Mouse (Mus musculus) kidney, adult 2 months (tissue): ENCODE data around the gene Jag2. TPM values are rescaled to one million over a fixed set of nuclear protein-coding genes. Genes with fewer than 3 reads are reported as not detected.

ENCODE experiments used
- DNase-seq: peaks from one replicate; pipeline ENCODE4 v3.0.0; 2021
- H3K27ac ChIP-seq: fragments of 200-500 bp; 2 replicates; pipeline ENCODE4 v1.5.1; 2012; ENCODE audit warnings: low read depth, low read length, control low read depth, inconsistent platforms; ENCODE audit not compliant: insufficient read depth
- H3K27me3 ChIP-seq: fragments of 200-500 bp; replicated peaks from 2 replicates; pipeline ENCODE4 v1.6.1; 2012; ENCODE audit warnings: mild to moderate bottlenecking, moderate library complexity, low read length, inconsistent platforms; ENCODE audit not compliant: control insufficient read depth, insufficient read depth
- H3K36me3 ChIP-seq: fragments of 200-500 bp; 2 replicates; pipeline ENCODE4 v1.6.1; 2012; ENCODE audit warnings: mild to moderate bottlenecking, moderate library complexity, low read length, inconsistent platforms; ENCODE audit not compliant: control insufficient read depth, insufficient read depth
- H3K4me1 ChIP-seq: fragments of 200-500 bp; 2 replicates; pipeline ENCODE4 v1.6.1; 2011; ENCODE audit warnings: low read length; ENCODE audit not compliant: control insufficient read depth, insufficient read depth
- H3K4me3 ChIP-seq: fragments of 200-500 bp; 2 replicates; pipeline ENCODE4 v1.5.1; 2011; ENCODE audit warnings: mild to moderate bottlenecking, low read depth, low read length, control low read depth; ENCODE audit not compliant: insufficient read depth
- CTCF ChIP-seq: fragments of 200-500 bp; conservative IDR thresholded peaks from 2 replicates; pipeline ENCODE4 v1.5.1; 2011; ENCODE audit warnings: low read depth, mild to moderate bottlenecking, control low read depth, low read length, moderate library complexity, mixed read lengths; ENCODE audit not compliant: insufficient read depth, insufficient read length
- POLR2A ChIP-seq: fragments of 200-500 bp; IDR thresholded peaks from one replicate; pipeline ENCODE4 v1.6.1; 2011; ENCODE audit warnings: low read depth, low read length, control low read depth
- WGBS: fragments of 180-500 bp; shearing (Covaris S2); methylation state at CpG from one replicate; pipeline ENCODE4 v1.1.7; 2018; 5-methylcytosine and 5-hydroxymethylcytosine counted together
- polyA plus RNA-seq: library from polyadenylated mRNA; depleted of rRNA; stranded (reverse); fragments of >200 nt; gene quantifications from 2 replicates; pipeline ENCODE4 v1.2.3, GENCODE M21; 2012

Gene Jag2
- polyA plus RNA-seq, 1 experiment, result 10.1 TPM

DNA sequence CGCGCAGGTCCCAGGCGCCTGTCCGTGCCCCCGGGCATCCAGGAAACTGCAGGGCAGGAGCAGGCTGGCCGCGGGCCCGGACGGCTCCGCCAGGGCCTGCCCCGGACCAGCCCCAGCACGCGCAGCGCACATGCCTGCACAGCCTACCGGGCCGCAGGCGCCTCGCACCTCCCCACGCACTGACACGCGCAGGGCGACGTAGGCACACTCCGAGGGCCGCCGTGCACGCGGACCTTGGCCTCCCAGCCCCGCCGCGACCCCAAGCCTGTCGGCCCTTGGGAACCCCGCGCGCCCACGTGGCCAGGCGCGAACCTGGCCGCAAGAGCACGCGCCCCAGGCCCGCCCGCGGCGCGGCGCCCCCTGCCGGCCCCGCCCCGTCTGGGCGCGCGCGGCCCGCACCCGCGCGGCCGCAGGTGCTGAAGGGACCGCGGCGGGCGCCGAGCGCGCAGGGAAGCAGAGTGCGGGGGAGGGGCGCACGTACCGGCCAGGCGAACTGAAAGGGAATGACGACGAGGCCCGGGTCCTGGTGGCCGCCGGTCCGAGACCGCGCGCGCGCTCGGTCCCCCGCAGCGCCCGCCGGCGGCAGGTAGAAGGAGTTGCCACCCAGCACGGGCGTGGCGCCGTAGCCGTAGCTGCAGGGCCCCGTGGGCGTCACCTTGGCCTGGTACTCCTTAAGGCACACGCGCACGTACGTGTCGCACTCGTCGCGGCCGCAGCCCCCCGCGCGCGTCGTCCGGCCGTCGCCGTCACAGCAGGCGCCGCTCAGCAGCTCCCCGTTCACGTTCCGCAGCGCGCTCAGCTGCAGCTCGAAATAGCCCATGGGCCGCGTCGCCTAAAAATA lies 955 bp downstream of the Jag2 start:
- H3K36me3 ChIP-seq, result no peaks in the 10 kb centered on the region
- DNase-seq, result no peak
- WGBS, result 2% methylated on average over 124 of the region's 124 CpGs
- TF ChIP-seq CTCF (no peak), POLR2A (no peak)
- peaks cover 2% of the 10 kb centered on the region; the same call in 1 of the 2 replicates for H3K27me3 ChIP-seq
- H3K4me3 ChIP-seq, result peak overlapping the region; percentile 58
- no peaks in the 10 kb centered on the region for H3K4me1 ChIP-seq
- H3K27ac ChIP-seq, result no peak overlapping the region

DNA sequence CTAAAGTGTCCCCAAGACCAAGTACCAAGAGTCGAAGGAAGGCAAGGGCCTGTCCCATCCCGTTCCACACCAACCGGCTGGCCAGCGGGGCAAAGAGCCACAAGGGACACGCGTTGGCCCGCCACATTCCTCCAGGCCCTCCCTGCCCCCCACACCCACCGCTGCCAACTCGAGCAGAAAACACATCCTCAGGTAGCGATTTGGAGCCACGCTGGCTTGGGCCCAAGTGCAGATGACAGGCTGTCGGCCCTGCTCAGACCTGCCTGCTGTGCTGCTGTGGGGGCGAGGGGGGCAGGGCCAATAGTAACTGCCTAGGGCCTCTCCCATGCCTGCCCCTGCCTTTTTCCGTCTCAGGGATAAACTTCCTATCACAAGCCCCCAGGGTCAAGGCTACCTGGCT lies 2.3 kb downstream of the Jag2 start:
- no peaks in the 10 kb centered on the region for H3K4me1 ChIP-seq
- no peak overlapping the region for H3K4me3 ChIP-seq
- no peaks in the 10 kb centered on the region for H3K36me3 ChIP-seq
- H3K27me3 ChIP-seq, result peaks cover 2% of the 10 kb centered on the region; the same call in 1 of the 2 replicates
- TF ChIP-seq CTCF, result no peak
- TF ChIP-seq POLR2A, result no peak
- no peak overlapping the region for H3K27ac ChIP-seq
- DNase-seq, result no peak
- WGBS, result 49% methylated on average over 14 of the region's 14 CpGs

DNA sequence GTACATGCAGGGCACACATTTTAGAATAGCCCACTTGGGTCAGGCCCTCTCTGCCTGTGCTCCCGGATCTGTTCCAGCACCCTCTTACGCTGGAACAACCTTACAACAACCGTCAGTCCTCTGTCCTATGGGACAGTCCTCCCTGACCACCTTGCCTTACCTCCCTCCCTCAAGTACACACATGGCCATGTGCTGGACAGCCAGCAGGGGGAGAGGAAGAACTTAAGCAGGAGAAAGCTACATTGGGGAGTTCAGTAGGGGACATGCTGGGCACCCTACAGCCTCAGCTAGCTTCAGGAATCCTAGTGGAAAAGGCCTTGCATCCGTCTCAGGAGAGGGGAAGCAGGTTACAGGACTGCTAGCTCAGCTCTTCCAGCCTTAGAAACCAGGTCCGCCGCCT lies 3.6 kb downstream of the Jag2 start:
- Histone ChIP-seq H3K27ac (no peak overlapping the region), H3K4me1 (no peaks in the 10 kb centered on the region), H3K36me3 (no peaks in the 10 kb centered on the region), H3K4me3 (no peak overlapping the region), H3K27me3 (peaks cover 2% of the 10 kb centered on the region; the same call in 1 of the 2 replicates)
- no peak for DNase-seq
- WGBS, result 92% methylated on average over 6 of the region's 6 CpGs
- TF ChIP-seq POLR2A (no peak), CTCF (no peak)

DNA sequence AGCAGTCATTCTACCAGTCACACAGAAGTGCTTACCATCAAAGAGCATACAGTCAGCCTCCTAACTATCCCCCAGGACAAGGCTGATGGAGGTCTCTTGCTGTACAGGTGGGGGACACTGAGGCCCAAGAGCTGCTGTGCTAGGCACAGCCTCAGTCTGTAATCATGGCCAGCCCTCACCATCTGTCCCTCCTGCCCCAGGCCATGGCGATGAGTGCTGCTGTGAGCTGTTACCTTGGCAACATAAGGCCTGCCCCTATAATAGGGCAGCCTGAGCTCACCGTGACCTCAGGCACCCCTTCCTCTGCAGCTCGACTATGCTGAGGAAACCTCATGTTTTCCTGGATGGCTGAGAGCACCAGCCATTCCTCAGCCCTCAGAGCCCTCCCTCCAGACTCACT lies 7.0 kb downstream of the Jag2 start:
- 43% methylated on average over 3 of the region's 3 CpGs for whole genome bisulfite sequencing
- Histone ChIP-seq H3K4me1 (no peaks in the 10 kb centered on the region), H3K27ac (no peak overlapping the region), H3K4me3 (no peak overlapping the region), H3K27me3 (no peaks in the 10 kb centered on the region), H3K36me3 (no peaks in the 10 kb centered on the region)
- no peak for DNase-seq
- TF ChIP-seq POLR2A (no peak), CTCF (no peak)

DNA sequence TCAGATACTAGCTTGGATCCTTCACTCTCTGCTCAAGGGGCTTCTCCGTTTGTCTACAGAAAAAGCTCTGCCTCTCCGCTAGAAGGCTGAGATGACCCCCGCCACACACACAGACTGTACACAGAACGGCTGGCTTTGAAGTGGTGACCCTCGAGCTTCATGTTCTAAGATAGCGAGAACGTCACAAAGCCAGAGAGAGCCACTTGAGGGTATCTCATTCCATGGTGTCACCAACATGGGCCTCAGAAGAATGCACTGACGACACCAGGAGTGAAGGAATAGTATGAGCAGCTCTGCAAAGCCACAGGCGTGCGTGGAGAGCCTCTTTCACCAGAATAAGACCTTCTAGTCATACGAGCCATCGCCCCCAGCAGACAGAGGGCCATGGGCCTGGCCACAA lies 8.1 kb downstream of the Jag2 start:
- no peak overlapping the region for H3K4me3 ChIP-seq
- DNase-seq, result no peak
- no peak for TF ChIP-seq POLR2A
- TF ChIP-seq CTCF, result no peak
- H3K4me1 ChIP-seq, result no peaks in the 10 kb centered on the region
- no peaks in the 10 kb centered on the region for H3K36me3 ChIP-seq
- no peak overlapping the region for H3K27ac ChIP-seq
- 91% methylated on average over 12 of the region's 12 CpGs for WGBS
- H3K27me3 ChIP-seq, result no peaks in the 10 kb centered on the region

DNA sequence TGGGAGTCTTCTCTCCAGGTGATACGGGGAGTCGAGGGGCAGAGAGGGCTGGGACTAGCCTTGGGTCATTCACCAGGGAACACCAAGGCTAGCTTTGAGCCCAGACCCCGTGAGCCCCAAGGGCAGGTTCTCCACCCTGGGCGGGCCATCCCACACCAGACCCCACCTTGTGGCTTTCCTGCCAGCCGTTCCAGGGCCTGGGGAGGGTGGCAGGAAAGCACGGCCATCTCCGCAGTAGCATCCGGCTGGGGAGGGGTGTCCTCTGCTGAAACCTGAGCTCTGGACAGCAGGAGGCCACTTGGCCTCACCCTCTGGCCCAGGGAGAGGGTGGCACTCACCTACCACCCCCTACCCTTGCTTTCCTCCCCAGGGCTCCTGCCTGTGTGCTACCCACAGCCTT lies 11.7 kb downstream of the Jag2 start:
- H3K4me1 ChIP-seq, result no peaks in the 10 kb centered on the region
- 55% methylated on average over 8 of the region's 8 CpGs for WGBS
- TF ChIP-seq CTCF (no peak), POLR2A (no peak)
- peak overlapping the region; percentile 28; the same call in 1 of the 2 replicates for H3K4me3 ChIP-seq
- H3K27ac ChIP-seq, result peak overlapping the region; percentile 93
- no peaks in the 10 kb centered on the region for H3K27me3 ChIP-seq
- no peaks in the 10 kb centered on the region for H3K36me3 ChIP-seq
- peak; percentile 30 for DNase-seq

DNA sequence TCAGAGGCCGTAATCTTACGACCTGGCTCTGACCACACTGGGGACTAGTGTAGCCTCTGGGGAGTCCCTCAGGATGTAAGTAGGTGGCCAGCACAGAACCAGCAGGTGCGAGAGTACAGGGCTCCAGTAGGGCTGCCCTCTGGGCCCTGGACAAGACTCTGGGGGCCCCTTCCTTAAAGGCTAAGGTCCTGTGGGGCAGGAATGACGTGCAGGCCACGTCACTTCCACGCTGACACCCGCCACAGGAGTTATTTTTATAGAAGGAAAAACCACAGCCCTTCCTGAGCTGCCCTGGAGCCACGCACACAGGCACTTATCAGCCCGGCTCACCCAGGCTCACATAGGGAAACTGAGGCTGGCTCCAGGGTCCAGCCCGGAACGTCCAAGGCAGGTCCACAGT lies 12.1 kb downstream of the Jag2 start:
- Histone ChIP-seq H3K27me3 (no peaks in the 10 kb centered on the region), H3K4me3 (peak overlapping the region; percentile 28; the same call in 1 of the 2 replicates), H3K36me3 (no peaks in the 10 kb centered on the region), H3K4me1 (no peaks in the 10 kb centered on the region), H3K27ac (peak overlapping the region; percentile 93)
- WGBS, result 58% methylated on average over 11 of the region's 11 CpGs
- TF ChIP-seq CTCF (no peak), POLR2A (no peak)
- peak; percentile 59 for DNase-seq
